Mouse (Mus musculus) urinary bladder, postnatal 25 days (tissue): ENCODE results near the gene Bcr.

Source experiments
- DNase-seq: peaks from one replicate; pipeline ENCODE4 v3.0.0; 2022; ENCODE audit warnings: low spot score

Gene Bcr

GRCm38 (mm10) chr10:75131625-75132024, 71.2 kb downstream of the Bcr start:
- DNase-seq = no peak

- DNase-seq = no peak
Observed at GRCm38 (mm10) chr10:75134861-75135517, 74.6 kb downstream of the Bcr start.

- no peak for DNase-seq
Observed at GRCm38 (mm10) chr10:75135518-75136162, 75.2 kb downstream of the Bcr start.

- no peak for DNase-seq
Observed at GRCm38 (mm10) chr10:75137148-75137547, 76.8 kb downstream of the Bcr start.

GRCm38 (mm10) chr10:75145221-75145620, 84.8 kb downstream of the Bcr start:
- DNase-seq = no peak

GRCm38 (mm10) chr10:75146001-75146400, 85.6 kb downstream of the Bcr start:
- no peak for DNase-seq

GRCm38 (mm10) chr10:75146619-75147018, 86.2 kb downstream of the Bcr start:
- no peak for DNase-seq

- DNase-seq = no peak
Observed at GRCm38 (mm10) chr10:75148295-75148694, 87.9 kb downstream of the Bcr start.

- no peak for DNase-seq
Observed at GRCm38 (mm10) chr10:75150361-75150760, 90.0 kb downstream of the Bcr start.

GRCm38 (mm10) chr10:75151311-75151710, 90.9 kb downstream of the Bcr start:
- peak; percentile 58 for DNase-seq

GRCm38 (mm10) chr10:75156835-75157234, 96.4 kb downstream of the Bcr start:
- DNase-seq = no peak

- DNase-seq = no peak
Observed at GRCm38 (mm10) chr10:75157713-75158112, 97.3 kb downstream of the Bcr start.

- no peak for DNase-seq
Observed at GRCm38 (mm10) chr10:75158356-75158755, 98.0 kb downstream of the Bcr start.

GRCm38 (mm10) chr10:75160171-75160900, 99.9 kb downstream of the Bcr start:
- DNase-seq = no peak

GRCm38 (mm10) chr10:75165825-75166481, 105.6 kb downstream of the Bcr start:
- DNase-seq = no peak

GRCm38 (mm10) chr10:75166601-75167000, 106.2 kb downstream of the Bcr start:
- no peak for DNase-seq

GRCm38 (mm10) chr10:75170207-75170850, 109.9 kb downstream of the Bcr start:
- peak; percentile 33 for DNase-seq

- DNase-seq = no peak
Observed at GRCm38 (mm10) chr10:75173056-75173455, 112.7 kb downstream of the Bcr start.

- DNase-seq = no peak
Observed at GRCm38 (mm10) chr10:75173712-75174111, 113.3 kb downstream of the Bcr start.

- no peak for DNase-seq
Observed at GRCm38 (mm10) chr10:75176494-75176893, 116.1 kb downstream of the Bcr start.

GRCm38 (mm10) chr10:75178911-75179310, 118.5 kb downstream of the Bcr start:
- DNase-seq = no peak

GRCm38 (mm10) chr10:75182151-75182774, 121.9 kb downstream of the Bcr start:
- DNase-seq = peak; percentile 74
